Mouse (Mus musculus) pancreas, adult 10 weeks (tissue): Measurements from ENCODE around the gene Rbms1. TPM values are rescaled to one million over a fixed set of nuclear protein-coding genes. Genes with fewer than 3 reads are reported as not detected.

Experiments
- polyA plus RNA-seq: library from polyadenylated mRNA; stranded (reverse); fragments of 350-450 nt; fragmentation: Illumina TruSeq; extraction: RNeasy Lipid Tissue Mini Kit (QIAGEN cat#74804); gene quantifications from one replicate; pipeline ENCODE4 v1.2.3, GENCODE M21; 2015; ENCODE audit warnings: low read depth, low replicate concordance; ENCODE audit not compliant: insufficient read depth

Rbms1 gene
- polyA plus RNA-seq: 12.2 TPM

DNA sequence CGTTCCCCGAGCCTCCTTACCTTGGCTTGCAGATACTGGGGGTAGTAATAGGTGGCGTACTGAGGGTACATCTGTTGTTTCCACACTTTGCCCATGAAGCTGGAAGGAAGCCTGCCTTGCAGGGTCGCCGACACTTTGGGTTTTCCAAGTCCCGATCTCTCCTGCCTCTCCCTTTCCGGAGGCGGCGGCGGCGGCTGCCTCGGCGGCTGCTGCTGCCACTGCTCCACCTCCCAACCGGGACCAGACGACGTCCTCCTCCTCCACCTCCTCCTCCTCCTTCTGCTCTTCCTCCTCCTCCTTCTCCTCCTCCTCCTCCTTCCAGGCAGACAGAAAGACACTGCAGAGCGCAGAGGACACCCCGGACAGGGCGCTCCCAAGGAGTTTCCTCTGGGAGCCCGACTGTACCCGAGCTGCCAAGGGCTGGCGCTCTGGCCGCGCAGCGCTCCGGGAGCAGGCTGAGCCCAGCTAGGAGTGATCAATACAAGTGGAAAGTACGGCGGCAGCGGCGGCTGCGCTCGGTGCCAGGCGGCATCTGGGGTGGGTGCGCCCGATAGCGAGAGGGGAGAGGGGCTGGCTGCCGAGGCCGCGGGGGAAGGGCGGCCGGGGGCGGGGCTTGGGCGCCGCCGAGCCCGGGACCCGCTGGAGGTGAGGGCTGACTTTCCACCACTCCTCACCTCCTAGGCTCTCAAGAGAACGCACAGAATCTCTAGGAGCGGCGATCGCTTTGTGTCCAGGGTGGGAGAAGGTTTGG, at the start of gene Rbms1:
Gene Rbms1 (minus strand): TSS at position 522 of the 751 bp plus-strand sequence.

DNA sequence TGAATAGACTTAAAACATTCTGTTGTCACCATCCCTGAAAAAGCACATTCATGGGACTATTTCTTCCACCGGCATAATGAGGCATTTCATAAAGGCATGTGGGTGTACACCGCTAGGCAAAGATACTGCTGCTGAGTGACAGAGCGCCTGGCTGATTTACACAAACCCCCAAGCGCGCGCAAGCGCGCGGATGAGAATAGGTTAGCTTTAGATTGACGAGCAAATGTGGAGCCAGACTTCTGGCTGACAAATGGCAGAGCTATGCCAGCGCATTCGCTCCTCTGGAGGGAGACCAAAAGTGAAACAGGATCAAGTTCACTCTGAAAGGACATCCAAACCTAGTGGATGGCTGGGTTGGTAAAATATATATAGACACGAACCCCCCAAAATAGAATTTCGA, 240.5 kb downstream of the Rbms1 start, which contains the start of gene Itgb6:
Gene Itgb6 (minus strand): TSS at position 130 of the 400 bp plus-strand sequence.

Other genes starting within 250 kb of the Rbms1 start
- gene Itgb6, start 240.5 kb downstream of the Rbms1 start, polyA plus RNA-seq: 0.65 TPM